Mouse (Mus musculus) heart, postnatal 0 days (tissue): ENCODE results near the gene Lingo4. TPM values are rescaled to one million over a fixed set of nuclear protein-coding genes. Genes with fewer than 3 reads are reported as not detected.

Experiments
- ATAC-seq: fragments of 200-750 bp; cut with Nextera tagmentation; 2 replicates; pipeline ENCODE4 v1.8.0; 2017; ENCODE audit warnings: low read depth, moderate number of reproducible peaks, moderate library complexity; ENCODE audit not compliant: insufficient read depth
- DNase-seq: peaks from one replicate; pipeline ENCODE4 v3.0.0-alpha.2; 2016; ENCODE audit warnings: low spot score
- H3K27ac ChIP-seq: fragments of 300-500 bp; sonication (generic); 2 replicates; pipeline ENCODE4 v1.5.1; 2014; ENCODE audit warnings: low read depth, mild to moderate bottlenecking
- H3K27me3 ChIP-seq: fragments of 300-500 bp; sonication (generic); 2 replicates; pipeline ENCODE4 v1.6.1; 2014; ENCODE audit warnings: low read length, mixed read lengths; ENCODE audit not compliant: control insufficient read depth, insufficient read depth
- H3K36me3 ChIP-seq: fragments of 300-500 bp; sonication (generic); replicated peaks from 2 replicates; pipeline ENCODE4 v1.6.1; 2014; ENCODE audit warnings: low read length, mixed read lengths; ENCODE audit not compliant: control insufficient read depth, insufficient read depth
- H3K4me1 ChIP-seq: fragments of 300-500 bp; sonication (generic); 2 replicates; pipeline ENCODE4 v1.6.1; 2014; ENCODE audit warnings: antibody characterized with exemption; ENCODE audit not compliant: control insufficient read depth, insufficient read depth
- H3K4me2 ChIP-seq: fragments of 300-500 bp; sonication (generic); 2 replicates; pipeline ENCODE4 v1.6.1; 2014; ENCODE audit warnings: low read depth, mild to moderate bottlenecking, low read length, moderate library complexity
- H3K4me3 ChIP-seq: fragments of 300-500 bp; sonication (generic); 2 replicates; pipeline ENCODE4 v1.5.1; 2014; ENCODE audit warnings: low read depth, low read length
- H3K9ac ChIP-seq: fragments of 300-500 bp; sonication (generic); replicated peaks from 2 replicates; pipeline ENCODE4 v1.6.1; 2014; ENCODE audit warnings: low read depth, low read length, mixed read lengths
- H3K9me3 ChIP-seq: fragments of 300-500 bp; sonication (generic); replicated peaks from 2 replicates; pipeline ENCODE4 v1.6.1; 2016; ENCODE audit warnings: low read length; ENCODE audit not compliant: control insufficient read depth
- CTCF ChIP-seq: IDR thresholded peaks from 2 replicates; pipeline ENCODE4 v1.5.1; 2016; ENCODE audit warnings: antibody characterized with exemption, control low read depth, low read depth
- EP300 ChIP-seq: IDR thresholded peaks from 2 replicates; pipeline ENCODE4 v1.6.1; 2016; ENCODE audit warnings: antibody characterized with exemption, low read depth
- WGBS: fragments of 180-500 bp; shearing (Covaris S2); extraction: QIAGEN DNeasy Blood & Tissue Kit; methylation state at CpG from one replicate; pipeline ENCODE4 v1.1.7; 2014; 5-methylcytosine and 5-hydroxymethylcytosine counted together
- polyA plus RNA-seq: library from polyadenylated mRNA; unstranded; fragments of >200 nt; fragmentation: Nextera tagmentation; extraction: Ambion mirVana; gene quantifications from 2 replicates; pipeline ENCODE4 v1.2.1, GENCODE M21; 2015
- total RNA-seq: library from RNA; depleted of rRNA; stranded (reverse); fragments of >200 nt; gene quantifications from 2 replicates; pipeline ENCODE4 v1.2.3, GENCODE M21; 2014; ENCODE audit warnings: low replicate concordance

Gene Lingo4
- total and polyA plus RNA-seq, 2 experiments from 2014 or later: 0.19 TPM; not detected in 1

DNA sequence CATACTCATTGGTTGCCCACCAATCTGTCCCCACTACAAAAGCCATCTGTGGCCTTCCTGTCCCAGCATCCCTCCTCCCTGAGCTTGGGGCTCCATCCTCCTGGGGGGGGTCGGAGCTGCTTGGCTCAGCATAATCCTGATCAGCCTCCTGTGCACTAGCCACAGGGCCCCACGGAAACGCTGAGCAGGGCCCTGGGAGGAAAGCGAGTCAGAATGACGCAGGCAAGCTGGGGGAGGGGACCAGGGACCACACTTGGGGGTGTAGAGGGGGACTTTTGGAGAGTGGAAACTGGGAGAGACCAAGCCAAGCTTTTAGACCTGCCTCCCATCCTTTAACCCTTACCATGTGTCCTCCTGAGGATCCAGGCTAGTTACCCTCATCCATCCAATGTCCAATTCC is 22.5 kb upstream of the Lingo4 start:
- DNase-seq: no peak
- Histone ChIP-seq H3K4me2 (peak overlapping the region; percentile 25; the same call in 1 of the 2 replicates), H3K27ac (no peak overlapping the region), H3K4me1 (peaks cover 12% of the 10 kb centered on the region; the same call in 1 of the 2 replicates), H3K27me3 (no peaks in the 10 kb centered on the region), H3K36me3 (no peaks in the 10 kb centered on the region), H3K4me3 (peak overlapping the region; percentile 13; the same call in 1 of the 2 replicates), H3K9me3 (no peaks in the 10 kb centered on the region), H3K9ac (no peak overlapping the region)
- no peak for ATAC-seq
- TF ChIP-seq CTCF: no peak
- no peak for TF ChIP-seq EP300
- 37% methylated on average over 5 of the region's 5 CpGs for WGBS

DNA sequence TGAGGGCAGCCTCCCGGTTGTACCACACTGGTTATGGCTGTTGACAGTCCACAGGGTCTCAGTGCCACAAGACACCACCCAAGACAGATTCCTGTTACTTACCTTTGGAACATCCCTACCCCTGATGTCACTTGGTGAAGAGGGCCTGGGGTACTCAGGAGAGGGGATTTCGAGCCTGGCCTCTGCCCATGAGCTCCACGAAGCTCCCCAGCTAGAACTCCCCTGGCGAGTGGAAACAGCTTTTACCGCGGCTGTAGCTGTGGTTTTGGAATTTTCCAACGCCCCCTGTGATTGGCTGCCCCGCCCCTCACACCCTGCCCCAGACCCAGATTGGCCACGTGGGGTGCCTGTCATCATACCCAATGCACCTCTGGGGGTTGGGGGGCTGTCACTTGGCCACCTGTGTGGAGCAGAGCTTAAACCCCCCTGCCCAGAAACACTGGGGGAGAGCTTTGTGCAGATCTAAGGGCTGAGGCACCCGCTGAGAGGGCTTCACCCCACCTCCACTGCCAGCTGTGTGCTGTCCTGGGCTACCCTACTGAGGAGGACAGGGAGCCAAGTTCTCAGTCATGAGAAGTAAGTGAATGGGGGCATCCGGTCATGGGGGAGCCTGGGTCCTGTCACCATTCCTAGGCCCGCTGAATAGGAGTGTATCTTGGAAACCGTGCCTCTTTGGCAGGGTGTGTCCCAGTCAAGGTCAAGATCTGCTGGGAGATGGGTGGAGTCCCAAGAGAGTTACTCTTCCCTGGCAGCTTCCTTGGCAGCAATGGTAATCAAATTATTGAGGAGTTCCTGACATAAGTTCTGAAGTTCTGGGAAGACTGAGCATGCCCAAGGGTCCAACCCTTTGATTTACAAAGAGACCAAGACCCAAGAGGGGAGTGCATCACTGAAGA is 21.0 kb upstream of the Lingo4 start:
- peak overlapping the region; percentile 25; the same call in 1 of the 2 replicates for H3K4me2 ChIP-seq
- H3K4me1 ChIP-seq: peaks cover 12% of the 10 kb centered on the region; the same call in 1 of the 2 replicates
- no peaks in the 10 kb centered on the region for H3K36me3 ChIP-seq
- no peak for DNase-seq
- no peaks in the 10 kb centered on the region for H3K9me3 ChIP-seq
- peak overlapping the region; percentile 13; the same call in 1 of the 2 replicates for H3K4me3 ChIP-seq
- TF ChIP-seq EP300: no peak
- no peak for TF ChIP-seq CTCF
- H3K27me3 ChIP-seq: no peaks in the 10 kb centered on the region
- no peak overlapping the region for H3K27ac ChIP-seq
- ATAC-seq: no peak
- H3K9ac ChIP-seq: no peak overlapping the region; the same call in 1 of the 2 replicates
- 13% methylated on average over 13 of the region's 13 CpGs for WGBS

DNA sequence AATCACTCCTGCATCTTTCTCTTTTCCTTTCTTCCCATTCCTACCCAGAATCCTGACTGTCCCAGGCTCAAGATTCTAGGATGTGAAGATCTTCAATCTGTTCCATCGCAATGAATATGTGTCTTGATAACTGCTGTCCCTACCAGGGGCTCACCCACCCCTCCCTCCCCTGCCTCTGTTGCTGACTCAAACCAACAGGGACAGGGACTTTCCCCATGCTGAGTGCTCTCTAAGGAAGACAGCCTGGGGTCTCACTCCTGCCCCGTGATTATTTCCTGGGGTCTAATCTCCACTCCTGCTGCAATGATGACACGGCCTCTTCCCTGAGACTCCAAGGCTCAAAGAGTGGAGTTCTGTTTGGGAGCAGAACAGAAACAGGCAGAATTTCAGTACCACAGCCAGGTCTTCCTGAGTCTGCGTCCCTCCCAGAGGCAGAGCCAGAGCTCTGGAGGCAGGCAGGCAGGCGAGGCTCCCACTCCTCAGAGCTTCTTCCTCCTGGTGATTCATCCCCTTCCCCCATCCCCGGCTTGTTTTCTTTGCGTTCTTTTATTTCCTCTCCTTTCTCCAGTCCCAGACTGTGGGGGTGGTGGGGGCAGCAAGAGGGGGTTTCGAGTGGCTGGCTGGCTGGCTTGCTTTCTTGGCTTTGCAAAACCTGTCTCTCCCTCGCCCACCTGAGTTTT is 18.3 kb upstream of the Lingo4 start:
- H3K27me3 ChIP-seq: no peaks in the 10 kb centered on the region
- peak overlapping the region; percentile 4; the same call in 1 of the 2 replicates for H3K4me3 ChIP-seq
- DNase-seq (no peak), ATAC-seq (no peak)
- TF ChIP-seq EP300 (no peak), CTCF (no peak)
- H3K36me3 ChIP-seq: no peaks in the 10 kb centered on the region
- H3K9me3 ChIP-seq: no peaks in the 10 kb centered on the region
- H3K9ac ChIP-seq: 0 out of 2 replicates have a peak overlapping the region, but pooled peaks have one; percentile 15
- 24% methylated on average over 9 of the region's 9 CpGs for WGBS
- H3K27ac ChIP-seq: no peak overlapping the region
- H3K4me1 ChIP-seq: no peaks in the 10 kb centered on the region
- peak overlapping the region; percentile 17; the same call in 1 of the 2 replicates for H3K4me2 ChIP-seq

DNA sequence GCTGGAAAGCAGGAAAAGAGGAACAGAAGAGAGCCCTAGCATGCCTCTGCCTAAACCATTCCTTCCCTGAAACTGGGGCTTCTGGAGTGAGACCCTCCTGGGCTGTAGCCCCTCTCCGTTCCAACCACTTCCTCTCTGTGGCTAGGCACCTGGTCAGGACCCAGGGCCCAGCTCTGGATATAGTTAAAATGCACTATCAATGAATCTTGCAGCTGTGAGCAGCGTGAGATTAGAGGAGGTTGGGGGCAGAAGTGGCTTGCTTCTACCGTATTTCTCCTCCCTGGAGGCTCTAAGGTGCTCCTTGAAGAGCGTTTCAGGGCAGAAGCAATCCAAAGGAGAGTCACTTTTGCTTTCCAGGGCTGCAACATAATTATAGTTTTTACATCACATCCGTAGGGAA is 16.0 kb upstream of the Lingo4 start:
- Histone ChIP-seq H3K4me1 (no peaks in the 10 kb centered on the region), H3K36me3 (no peaks in the 10 kb centered on the region), H3K4me2 (no peak overlapping the region; the same call in 1 of the 2 replicates), H3K9ac (no peak overlapping the region), H3K9me3 (no peaks in the 10 kb centered on the region), H3K27me3 (no peaks in the 10 kb centered on the region), H3K27ac (no peak overlapping the region; the same call in 1 of the 2 replicates), H3K4me3 (no peak overlapping the region)
- no peak for TF ChIP-seq CTCF
- no peak for TF ChIP-seq EP300
- ATAC-seq (no peak), DNase-seq (no peak)
- 62% methylated on average over 5 of the region's 5 CpGs for WGBS

DNA sequence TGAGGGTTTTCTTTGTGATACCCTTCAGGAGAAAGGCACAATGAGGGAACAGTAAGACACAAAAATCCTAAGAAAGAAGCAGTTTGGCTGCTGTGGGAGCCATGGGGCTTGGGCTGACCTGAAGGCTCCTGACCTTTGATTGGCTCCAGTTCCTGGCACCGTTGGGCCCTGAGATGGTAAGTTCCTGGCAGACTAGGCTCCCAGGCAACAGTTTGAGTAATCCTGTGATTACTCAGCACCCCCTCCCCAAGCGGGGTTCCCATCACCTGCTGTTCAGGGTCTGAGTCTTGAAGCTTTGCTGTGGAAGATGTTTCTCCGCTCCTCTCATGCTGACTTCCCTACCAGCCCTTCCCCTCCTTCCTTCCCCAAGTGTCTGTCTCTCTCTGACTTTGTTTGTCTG is 14.8 kb upstream of the Lingo4 start:
- Histone ChIP-seq H3K4me3 (no peak overlapping the region), H3K27me3 (no peaks in the 10 kb centered on the region), H3K36me3 (no peaks in the 10 kb centered on the region), H3K9ac (no peak overlapping the region), H3K4me1 (no peaks in the 10 kb centered on the region), H3K9me3 (no peaks in the 10 kb centered on the region), H3K4me2 (no peak overlapping the region), H3K27ac (no peak overlapping the region)
- ATAC-seq: no peak
- WGBS: 45% methylated on average over 3 of the region's 3 CpGs
- DNase-seq: no peak
- TF ChIP-seq EP300 (no peak), CTCF (no peak)
